Mouse (Mus musculus): ENCODE measurements around the gene Unc45b. TPM values are rescaled to one million over a fixed set of nuclear protein-coding genes. Genes with fewer than 3 reads are reported as not detected.
"Not testable (repeated sequence)": the region's sequence is repeated elsewhere in the genome, so short reads cannot be mapped to it uniquely, and the experiment has no call there.

The Unc45b gene
- polyA plus RNA-seq, 1 experiment from 2014 or later = 8.2 TPM

DNA sequence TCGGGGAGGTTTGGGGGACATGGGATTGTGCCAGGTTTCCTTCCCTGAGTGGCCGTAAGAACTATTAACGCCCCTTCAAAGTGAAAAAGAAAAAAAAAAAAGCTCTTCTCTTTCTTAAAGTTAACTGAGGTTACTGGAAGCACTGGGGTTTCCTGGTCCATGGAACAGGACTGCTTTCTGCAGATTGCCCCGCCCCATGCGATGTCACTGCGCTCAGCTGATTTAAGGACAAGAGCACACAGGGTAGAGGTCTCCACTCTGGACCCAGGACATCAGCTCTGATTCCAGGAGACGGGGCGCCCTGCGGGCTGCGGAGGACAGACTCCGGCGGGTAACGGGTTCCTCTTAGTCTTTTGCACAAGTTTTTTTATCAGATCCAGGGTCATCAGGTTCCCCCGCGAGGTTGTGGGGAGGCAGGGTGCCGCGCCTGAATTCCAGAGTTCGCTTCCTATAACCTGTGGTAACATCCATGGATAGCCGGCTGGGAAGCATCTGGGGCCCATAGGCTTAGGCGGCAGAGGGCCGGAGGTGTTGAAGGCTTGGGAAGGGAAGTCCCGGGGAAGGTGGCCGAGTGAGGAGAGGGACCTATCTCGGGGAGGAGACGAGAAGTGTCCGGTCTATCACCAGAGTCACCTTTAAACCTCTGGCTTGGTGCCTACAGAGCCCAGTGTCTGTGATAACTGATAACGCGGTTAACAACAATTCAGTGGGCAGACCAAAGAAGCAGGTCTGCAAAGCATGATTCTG lies 41.7 kb downstream of the Unc45b start:
- Histone ChIP-seq H3K27me3 (peaks cover 59% of the 10 kb centered on the region), H3K4me1 (0 out of 2 replicates have a peak, but pooled peaks cover 3% of the 10 kb centered on the region), H3K4me2 (replicated peaks) (peak overlapping the region; percentile 27; the same call in 1 of the 2 replicates), H3K4me3 (0 out of 2 replicates have a peak overlapping the region, but pooled peaks have one; percentile 13), H3K27ac (no peak overlapping the region), H3K9ac (no peak overlapping the region), H3K36me3 (no peaks in the 10 kb centered on the region), H3K9me3 (no peaks in the 10 kb centered on the region)
- WGBS = 8% methylated on average over 28 of the region's 28 CpGs
- ATAC-seq (ENCODE audit: insufficient number of reproducible peaks, insufficient read depth, low FRiP score, low TSS enrichment) = no peak

DNA sequence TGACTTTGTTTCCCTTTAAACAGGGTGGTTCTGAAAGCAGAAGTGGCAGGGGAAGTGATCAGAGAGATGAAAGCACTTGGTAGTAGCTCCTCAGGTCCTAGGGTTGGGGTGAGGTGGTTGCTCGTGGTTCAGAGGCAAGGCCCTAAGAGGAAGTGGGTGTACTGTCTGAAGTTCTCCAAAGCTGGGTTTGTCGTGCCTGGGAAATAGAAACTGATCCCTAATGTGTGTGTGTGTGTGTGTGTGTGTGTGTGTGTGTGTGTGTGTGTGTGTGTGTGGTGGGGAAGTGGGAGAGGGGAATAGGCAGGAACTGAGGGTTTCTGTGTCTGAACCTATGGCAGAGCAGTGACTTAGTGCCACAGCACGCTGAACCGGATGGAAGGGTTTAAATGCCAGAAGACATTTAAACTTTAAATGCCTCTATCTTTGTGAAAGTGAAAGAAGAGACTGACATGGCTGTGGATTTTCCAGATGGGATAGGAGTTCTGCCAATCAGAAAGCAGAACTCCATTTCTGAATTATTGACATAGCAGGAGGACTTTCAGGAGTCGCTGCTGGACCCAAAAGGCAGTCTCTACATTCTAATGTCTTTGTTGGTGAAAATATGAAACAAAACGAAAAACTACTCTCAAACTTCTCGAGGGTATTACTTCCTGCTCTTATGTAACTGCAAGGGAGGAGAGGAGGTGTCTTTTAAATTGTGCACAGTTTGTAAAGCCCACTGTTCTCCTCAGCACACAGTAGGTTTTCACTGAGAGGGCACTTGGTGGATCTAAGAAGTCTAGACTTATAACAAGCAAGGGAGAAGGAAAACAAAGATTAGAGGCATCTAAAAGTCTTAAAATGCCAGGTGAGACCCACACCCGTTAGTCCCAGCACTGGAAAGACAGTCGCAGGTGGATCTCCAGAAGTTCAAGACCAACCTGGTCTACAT lies 42.5 kb downstream of the Unc45b start:
- no peak overlapping the region for H3K4me3 ChIP-seq

DNA sequence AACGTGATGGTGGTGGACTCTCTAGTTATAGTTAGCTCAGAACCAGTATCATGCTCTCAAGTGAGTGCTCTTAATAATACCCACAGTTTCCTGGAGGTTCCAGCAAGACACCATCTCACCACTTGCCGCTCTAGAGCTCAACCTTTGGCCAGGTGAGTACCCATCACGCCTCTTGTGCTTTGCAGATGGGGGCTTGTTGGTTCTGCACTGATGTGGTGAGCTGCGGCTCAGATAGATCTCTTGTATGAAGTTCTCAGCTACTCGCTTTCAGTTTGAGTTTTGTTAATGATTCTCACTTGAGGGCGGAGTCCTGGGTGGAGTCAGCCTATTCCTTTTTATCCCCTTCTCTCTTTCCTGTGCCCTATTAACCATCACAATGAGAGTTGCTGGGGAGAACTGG lies 44.3 kb downstream of the Unc45b start:
- no peak for ATAC-seq (ENCODE audit: insufficient number of reproducible peaks, insufficient read depth, low FRiP score, low TSS enrichment)
- Histone ChIP-seq H3K27me3 (peaks cover 49% of the 10 kb centered on the region), H3K9me3 (no peaks in the 10 kb centered on the region), H3K27ac (no peak overlapping the region), H3K4me1 (0 out of 2 replicates have a peak, but pooled peaks cover 3% of the 10 kb centered on the region), H3K36me3 (no peaks in the 10 kb centered on the region), H3K4me2 (replicated peaks) (no peak overlapping the region), H3K4me3 (no peak overlapping the region), H3K9ac (no peak overlapping the region)
- WGBS = 75% methylated on average over 6 of the region's 6 CpGs

More for the DNA sequence above, 42.5 kb downstream of the Unc45b start:
- Histone ChIP-seq H3K9me3 (no peaks in the 10 kb centered on the region), H3K36me3 (no peaks in the 10 kb centered on the region), H3K9ac (no peak overlapping the region), H3K4me2 (replicated peaks) (no peak overlapping the region), H3K4me1 (0 out of 2 replicates have a peak, but pooled peaks cover 3% of the 10 kb centered on the region), H3K27ac (no peak overlapping the region), H3K27me3 (peaks cover 59% of the 10 kb centered on the region)
- 61% methylated on average over 9 of the region's 9 CpGs for WGBS
- no peak for ATAC-seq (ENCODE audit: insufficient number of reproducible peaks, insufficient read depth, low FRiP score, low TSS enrichment)

DNA sequence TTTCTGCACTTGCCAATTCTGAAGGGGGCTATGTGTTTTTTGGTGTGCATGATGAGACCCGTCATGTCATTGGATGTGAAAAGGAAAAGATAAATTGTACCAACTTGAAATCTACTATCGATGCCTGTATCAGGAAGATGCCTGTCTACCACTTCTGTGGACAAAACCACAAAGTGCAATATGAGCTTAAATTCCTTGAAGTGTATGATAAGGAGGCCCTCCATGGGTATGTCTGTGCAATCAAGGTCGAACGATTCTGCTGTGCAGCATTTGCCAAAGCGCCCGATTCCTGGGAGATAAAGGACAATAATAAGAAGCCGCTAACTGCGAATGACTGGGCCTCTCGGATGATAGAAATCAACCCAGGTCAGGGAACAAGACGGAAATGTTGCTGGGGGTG lies 46.6 kb downstream of the Unc45b start:
- Histone ChIP-seq H3K4me3 (no peak overlapping the region), H3K9me3 (no peaks in the 10 kb centered on the region), H3K9ac (no peak overlapping the region), H3K4me2 (replicated peaks) (no peak overlapping the region), H3K27me3 (peaks cover 27% of the 10 kb centered on the region), H3K36me3 (no peaks in the 10 kb centered on the region), H3K27ac (no peak overlapping the region), H3K4me1 (0 out of 2 replicates have a peak, but pooled peaks cover 2% of the 10 kb centered on the region)
- ATAC-seq (ENCODE audit: insufficient number of reproducible peaks, insufficient read depth, low FRiP score, low TSS enrichment) = no peak
- WGBS = 81% methylated on average over 10 of the region's 10 CpGs

DNA sequence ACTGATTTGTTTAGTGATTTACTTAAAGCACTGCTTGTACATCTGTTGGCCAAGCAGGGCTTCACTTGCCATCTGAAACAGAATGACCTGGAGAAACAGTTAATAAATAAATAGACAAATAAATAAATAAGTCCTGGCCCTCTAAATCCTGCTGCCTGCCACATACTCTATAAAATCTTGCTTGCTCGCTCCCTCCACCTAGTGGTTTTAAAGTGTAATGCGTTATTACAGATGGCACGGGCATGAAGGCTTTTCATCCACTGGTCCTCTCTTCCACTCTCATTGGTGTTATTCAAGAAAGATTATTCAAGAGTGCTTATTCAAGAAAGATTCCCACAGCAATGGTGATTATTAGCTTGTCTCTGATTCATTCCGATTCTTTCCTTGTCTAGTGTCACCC lies 49.3 kb downstream of the Unc45b start:
- Histone ChIP-seq H3K9me3 (no peaks in the 10 kb centered on the region), H3K9ac (no peak overlapping the region), H3K4me2 (replicated peaks) (no peak overlapping the region), H3K27ac (no peak overlapping the region), H3K36me3 (no peaks in the 10 kb centered on the region), H3K27me3 (peaks cover 2% of the 10 kb centered on the region; the same call in 1 of the 2 replicates), H3K4me3 (no peak overlapping the region), H3K4me1 (no peaks in the 10 kb centered on the region)
- no peak for ATAC-seq (ENCODE audit: insufficient number of reproducible peaks, insufficient read depth, low FRiP score, low TSS enrichment)
- 18% methylated on average over 4 of the region's 4 CpGs for WGBS

DNA sequence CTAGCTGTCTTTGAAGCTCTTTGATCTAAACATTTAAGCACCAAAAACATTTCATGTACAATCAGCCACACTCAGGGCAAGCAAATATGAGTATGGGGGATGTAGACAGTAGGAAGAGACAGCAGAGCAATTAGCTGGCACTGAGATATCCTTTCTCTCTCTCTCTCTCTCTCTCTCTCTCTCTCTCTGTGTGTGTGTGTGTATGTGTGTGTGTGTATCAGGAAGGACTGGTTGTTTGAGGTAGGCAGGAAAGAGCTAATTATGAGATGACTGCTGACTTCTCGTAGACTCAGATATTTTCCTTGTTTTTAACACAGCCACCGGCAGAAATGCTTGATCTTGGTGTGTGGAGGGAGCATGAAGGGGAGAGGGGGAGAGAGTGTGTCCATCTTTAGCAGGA lies 51.4 kb downstream of the Unc45b start:
- no peak overlapping the region for H3K9ac ChIP-seq
- ATAC-seq (ENCODE audit: insufficient number of reproducible peaks, insufficient read depth, low FRiP score, low TSS enrichment) = no peak
- no peaks in the 10 kb centered on the region for H3K9me3 ChIP-seq
- H3K27ac ChIP-seq = no peak overlapping the region
- H3K36me3 ChIP-seq = no peaks in the 10 kb centered on the region
- no peaks in the 10 kb centered on the region for H3K27me3 ChIP-seq
- H3K4me2 ChIP-seq (replicated peaks) = no peak overlapping the region
- no peak overlapping the region for H3K4me3 ChIP-seq
- WGBS = 50% methylated on average over 2 of the region's 2 CpGs
- no peaks in the 10 kb centered on the region for H3K4me1 ChIP-seq

DNA sequence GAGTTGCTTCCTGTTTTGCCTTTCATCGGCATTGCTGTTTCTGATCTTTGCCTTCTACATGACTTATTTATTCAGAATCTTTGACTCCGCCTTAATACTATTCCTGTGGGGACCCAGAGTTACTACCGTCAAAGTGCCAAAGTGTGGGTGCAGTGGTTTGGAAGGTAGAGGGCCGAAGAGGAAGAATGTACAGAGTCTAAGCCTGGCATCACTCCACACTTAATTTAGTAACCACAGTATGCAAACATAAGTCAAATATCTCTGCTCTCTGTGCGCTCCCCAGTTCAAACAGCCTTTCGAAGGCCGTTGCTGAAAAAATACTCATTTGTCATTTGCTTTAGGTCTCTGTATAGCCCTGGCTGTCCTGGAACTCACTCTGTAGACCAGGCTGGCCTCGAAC lies 51.9 kb downstream of the Unc45b start:
- ATAC-seq (ENCODE audit: insufficient number of reproducible peaks, insufficient read depth, low FRiP score, low TSS enrichment) = no peak
- 84% methylated on average over 8 of the region's 8 CpGs for WGBS
- no peak overlapping the region for H3K4me3 ChIP-seq

DNA sequence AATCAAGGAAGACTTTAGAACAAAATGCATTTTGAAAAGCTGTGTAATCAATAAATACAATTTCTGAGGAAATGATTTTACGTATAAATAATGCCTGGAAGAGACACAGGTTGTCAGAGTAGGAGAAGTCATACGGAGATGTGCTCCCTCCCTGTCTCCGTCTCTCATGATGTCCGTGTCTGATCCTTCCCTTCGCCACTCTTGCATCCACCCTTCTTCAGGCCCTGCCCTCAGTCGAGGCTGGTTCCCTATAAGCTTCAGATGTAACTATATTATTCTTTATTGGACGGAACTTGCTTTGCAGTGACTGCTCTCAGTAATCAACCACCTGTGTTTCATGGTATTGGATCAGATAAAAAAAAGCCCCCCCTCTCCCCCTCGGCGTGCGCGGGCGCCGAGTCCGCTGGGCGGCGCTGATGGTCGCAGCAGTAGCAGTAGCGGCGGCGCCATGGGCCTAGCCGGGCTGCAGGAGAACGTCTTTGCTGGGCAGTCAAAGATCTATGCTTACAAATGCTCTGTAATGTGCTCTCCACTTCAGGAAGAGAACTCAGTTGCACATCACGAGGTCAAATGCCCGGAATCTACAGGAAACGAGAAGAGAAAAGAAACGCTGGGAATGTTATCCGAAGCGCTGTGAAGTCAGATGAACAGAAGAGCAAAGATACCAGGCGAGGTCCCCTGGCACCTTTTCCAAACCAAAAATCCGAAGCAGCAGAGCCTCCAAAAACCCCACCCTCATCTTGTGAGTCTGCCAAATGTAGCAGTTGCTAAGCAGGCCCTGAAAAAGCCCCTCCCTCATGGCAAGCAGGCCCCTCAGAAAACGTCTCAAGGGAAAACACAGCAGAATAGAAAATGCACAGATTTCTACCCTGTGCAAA lies 60.6 kb downstream of the Unc45b start:
- Histone ChIP-seq H3K9ac (peak overlapping the region; percentile 11; the same call in 1 of the 2 replicates), H3K27me3 (no peaks in the 10 kb centered on the region), H3K36me3 (no peaks in the 10 kb centered on the region), H3K4me1 (no peaks in the 10 kb centered on the region; the same call in 1 of the 2 replicates), H3K27ac (no peak overlapping the region), H3K9me3 (no peaks in the 10 kb centered on the region), H3K4me3 (peak overlapping the region; percentile 27), H3K4me2 (replicated peaks) (peak overlapping the region; percentile 51)
- WGBS = 8% methylated on average over 31 of the region's 31 CpGs
- no peak for ATAC-seq (ENCODE audit: insufficient number of reproducible peaks, insufficient read depth, low FRiP score, low TSS enrichment)

More for the DNA sequence above, 51.9 kb downstream of the Unc45b start:
- H3K4me2 ChIP-seq (replicated peaks) = no peak overlapping the region
- no peak overlapping the region for H3K9ac ChIP-seq
- no peaks in the 10 kb centered on the region for H3K4me1 ChIP-seq
- no peaks in the 10 kb centered on the region for H3K27me3 ChIP-seq
- no peaks in the 10 kb centered on the region for H3K36me3 ChIP-seq
- no peaks in the 10 kb centered on the region for H3K9me3 ChIP-seq
- H3K27ac ChIP-seq = no peak overlapping the region

DNA sequence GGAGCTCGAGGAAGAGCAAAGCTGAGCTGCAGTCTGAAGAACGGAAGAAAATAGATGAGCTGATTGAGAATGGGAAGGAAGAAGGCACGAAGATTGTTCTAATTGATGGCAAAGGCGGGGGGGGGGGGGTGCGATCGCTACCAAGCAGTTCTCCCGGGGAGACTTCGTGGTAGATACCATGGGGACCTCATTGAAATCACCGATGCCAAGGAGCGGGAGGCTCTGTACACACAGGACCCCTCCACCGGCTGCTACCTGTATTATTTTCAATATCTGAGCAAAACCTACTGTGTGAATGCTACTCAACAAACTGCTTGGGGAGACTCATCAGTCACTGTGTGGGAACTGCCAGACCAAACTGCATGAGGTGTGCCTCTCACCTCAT lies 61.2 kb downstream of the Unc45b start:
- peak overlapping the region; percentile 11; the same call in 1 of the 2 replicates for H3K9ac ChIP-seq
- no peak overlapping the region for H3K27ac ChIP-seq
- H3K9me3 ChIP-seq = no peaks in the 10 kb centered on the region
- H3K4me2 ChIP-seq (replicated peaks) = peak overlapping the region; percentile 51
- H3K27me3 ChIP-seq = no peaks in the 10 kb centered on the region
- H3K36me3 ChIP-seq = no peaks in the 10 kb centered on the region
- 67% methylated on average over 11 of the region's 11 CpGs for WGBS
- no peak for ATAC-seq (ENCODE audit: insufficient number of reproducible peaks, insufficient read depth, low FRiP score, low TSS enrichment)
- no peaks in the 10 kb centered on the region; the same call in 1 of the 2 replicates for H3K4me1 ChIP-seq
- 0 out of 2 replicates have a peak overlapping the region, but pooled peaks have one; percentile 27 for H3K4me3 ChIP-seq

DNA sequence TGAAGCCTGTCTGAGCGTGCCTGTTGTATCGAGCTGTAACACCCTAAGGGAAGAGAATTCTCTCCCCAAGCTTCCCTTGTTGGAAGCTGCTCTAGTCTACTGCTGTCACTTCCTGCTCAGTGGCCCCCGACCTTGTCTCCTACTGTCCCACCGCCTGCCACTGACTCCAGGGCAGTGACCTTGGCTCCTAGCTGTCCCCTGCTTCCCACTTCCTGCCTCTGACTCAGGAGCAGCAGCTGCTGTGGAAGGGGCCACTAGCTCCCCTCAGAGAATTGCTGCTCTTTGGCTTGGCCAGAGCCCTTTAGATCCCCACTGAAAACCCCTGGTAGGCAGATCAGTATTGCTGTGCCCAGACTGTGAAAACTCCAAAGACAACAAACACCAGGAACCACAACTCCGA lies 63.6 kb downstream of the Unc45b start:
- no peaks in the 10 kb centered on the region for H3K27me3 ChIP-seq
- no peaks in the 10 kb centered on the region for H3K9me3 ChIP-seq
- no peak overlapping the region for H3K4me2 ChIP-seq (replicated peaks)
- WGBS = 29% methylated on average over 5 of the region's 5 CpGs
- H3K27ac ChIP-seq = no peak overlapping the region
- no peak overlapping the region for H3K4me3 ChIP-seq
- ATAC-seq (ENCODE audit: insufficient number of reproducible peaks, insufficient read depth, low FRiP score, low TSS enrichment) = no peak
- no peaks in the 10 kb centered on the region; the same call in 1 of the 2 replicates for H3K4me1 ChIP-seq
- H3K36me3 ChIP-seq = no peaks in the 10 kb centered on the region
- no peak overlapping the region for H3K9ac ChIP-seq

DNA sequence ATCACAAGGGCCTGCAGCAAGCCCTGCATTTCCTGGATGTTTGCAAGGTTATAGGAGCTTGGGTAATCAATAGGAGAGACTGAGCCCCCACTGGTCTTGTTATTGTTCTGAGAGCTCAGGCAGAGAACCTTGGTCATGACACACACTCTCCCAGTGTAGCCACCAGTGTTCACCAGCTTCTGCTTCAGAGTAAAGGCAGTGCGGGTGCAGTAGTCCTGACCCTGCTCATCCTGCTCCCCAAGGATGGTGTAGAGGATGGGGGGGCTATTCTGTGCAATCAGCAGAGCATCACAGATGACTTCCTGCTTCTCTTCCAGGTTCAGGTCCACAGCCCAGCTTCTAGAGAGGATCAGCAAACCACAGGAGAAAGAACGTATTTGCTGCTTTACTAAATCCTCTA lies 72.1 kb downstream of the Unc45b start:
- ATAC-seq (ENCODE audit: insufficient number of reproducible peaks, insufficient read depth, low FRiP score, low TSS enrichment); H3K9ac ChIP-seq; H3K9me3 ChIP-seq; H3K4me3 ChIP-seq; H3K27ac ChIP-seq; H3K27me3 ChIP-seq; H3K4me1 ChIP-seq; H3K4me2 ChIP-seq (replicated peaks): not testable (repeated sequence)
- H3K36me3 ChIP-seq = peaks cover 20% of the 10 kb centered on the region
- WGBS = 92% methylated on average over 2 of the region's 2 CpGs
